Mouse (Mus musculus): Measurements from ENCODE around the gene Tbx21. TPM values are rescaled to one million over a fixed set of nuclear protein-coding genes. Genes with fewer than 3 reads are reported as not detected.

Tbx21 gene
- polyA plus RNA-seq, 1 experiment from 2014 or later: not detected

DNA sequence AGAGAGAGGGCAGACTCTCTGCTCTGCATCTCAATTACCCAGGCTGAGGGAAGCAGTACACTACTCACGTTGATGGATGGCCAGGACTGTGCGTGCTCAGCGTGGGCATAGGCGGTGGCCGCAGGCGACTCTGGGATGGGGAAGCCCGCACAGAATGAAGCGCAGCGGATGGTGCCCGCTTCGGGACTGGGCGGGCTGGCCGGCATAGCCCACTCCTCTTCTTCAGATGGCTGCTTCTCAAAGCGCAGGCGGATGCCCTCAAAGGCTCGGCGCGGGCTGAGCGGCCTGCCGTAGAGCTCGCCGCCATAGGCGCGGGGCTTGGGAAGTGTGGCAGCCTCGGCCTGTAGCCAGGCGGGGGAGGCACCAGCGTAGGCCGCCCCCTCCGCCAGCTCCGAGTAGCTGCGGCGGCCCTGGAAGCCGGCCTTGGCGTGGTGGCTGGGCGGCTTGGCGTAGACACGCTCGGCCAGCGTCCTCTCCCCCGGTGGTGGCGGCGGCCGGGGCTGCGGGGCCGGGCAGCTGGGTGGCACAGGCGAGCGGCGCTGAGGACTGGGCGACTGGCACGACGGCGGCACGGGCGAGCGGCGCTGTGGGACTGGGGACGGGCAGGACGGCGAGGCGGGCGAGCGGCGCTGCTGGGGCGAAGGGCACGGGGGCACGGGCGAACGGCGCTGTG is 23.6 kb upstream of the Tbx21 start:
- Histone ChIP-seq H3K36me3 (ENCODE audit: insufficient read depth, low read length) (0 out of 2 replicates have a peak, but pooled peaks cover 2% of the 10 kb centered on the region), H3K4me3 (replicated peaks; ENCODE audit: low read depth, low read length) (peak overlapping the region; percentile 27), H3K27ac (no peak overlapping the region), H3K4me1 (replicated peaks; ENCODE audit: insufficient read depth, low read length) (0 out of 2 replicates have a peak, but pooled peaks cover 3% of the 10 kb centered on the region), H3K4me2 (ENCODE audit: low read length) (peak overlapping the region; percentile 68), H3K27me3 (ENCODE audit: insufficient read depth, low read length) (no peaks in the 10 kb centered on the region), H3K9me3 (replicated peaks; ENCODE audit: low read length) (no peaks in the 10 kb centered on the region), H3K9ac (ENCODE audit: low read depth, low read length) (peak overlapping the region; percentile 49)
- whole genome bisulfite sequencing: 32% methylated on average over 65 of the region's 69 CpGs
- peak; percentile 45 for ATAC-seq (replicated peaks; ENCODE audit: low FRiP score, low read depth)
- no peak for TF ChIP-seq CTCF (IDR thresholded peaks at IDR 0.05; ENCODE audit: low read depth)
- peak; percentile 31 for DNase-seq (ENCODE audit: low spot score)

DNA sequence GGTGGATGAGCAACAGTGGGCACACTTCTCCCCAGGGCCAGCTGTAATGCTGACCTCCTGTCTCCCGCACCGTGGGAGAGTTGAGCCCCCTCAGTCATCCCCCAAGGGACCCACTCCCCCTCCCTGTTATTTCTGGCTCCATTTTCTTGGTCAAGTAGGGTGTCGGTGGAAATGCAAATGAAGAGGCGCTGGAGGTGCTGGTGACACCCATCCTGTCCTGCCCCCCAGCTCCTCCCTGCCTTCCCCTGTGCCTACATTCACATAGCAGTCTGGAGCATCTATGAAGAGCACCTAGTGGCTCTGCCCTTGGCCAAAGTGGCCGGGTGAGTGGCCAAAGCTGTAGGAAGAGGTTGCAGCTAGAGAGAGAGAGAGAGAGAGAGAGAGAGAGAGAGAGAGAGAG is 18.1 kb upstream of the Tbx21 start:
- TF ChIP-seq CTCF (IDR thresholded peaks at IDR 0.05; ENCODE audit: low read depth): no peak
- no peaks in the 10 kb centered on the region for H3K9me3 ChIP-seq (replicated peaks; ENCODE audit: low read length)
- no peak overlapping the region for H3K27ac ChIP-seq
- no peak overlapping the region for H3K4me2 ChIP-seq (ENCODE audit: low read length)
- DNase-seq (ENCODE audit: low spot score) (no peak), ATAC-seq (replicated peaks; ENCODE audit: low FRiP score, low read depth) (no peak)
- H3K9ac ChIP-seq (ENCODE audit: low read depth, low read length): no peak overlapping the region
- H3K4me3 ChIP-seq (replicated peaks; ENCODE audit: low read depth, low read length): no peak overlapping the region
- H3K36me3 ChIP-seq (ENCODE audit: insufficient read depth, low read length): no peaks in the 10 kb centered on the region
- H3K27me3 ChIP-seq (ENCODE audit: insufficient read depth, low read length): no peaks in the 10 kb centered on the region
- 40% methylated on average over 5 of the region's 5 CpGs for WGBS
- H3K4me1 ChIP-seq (replicated peaks; ENCODE audit: insufficient read depth, low read length): 0 out of 2 replicates have a peak, but pooled peaks cover 3% of the 10 kb centered on the region

DNA sequence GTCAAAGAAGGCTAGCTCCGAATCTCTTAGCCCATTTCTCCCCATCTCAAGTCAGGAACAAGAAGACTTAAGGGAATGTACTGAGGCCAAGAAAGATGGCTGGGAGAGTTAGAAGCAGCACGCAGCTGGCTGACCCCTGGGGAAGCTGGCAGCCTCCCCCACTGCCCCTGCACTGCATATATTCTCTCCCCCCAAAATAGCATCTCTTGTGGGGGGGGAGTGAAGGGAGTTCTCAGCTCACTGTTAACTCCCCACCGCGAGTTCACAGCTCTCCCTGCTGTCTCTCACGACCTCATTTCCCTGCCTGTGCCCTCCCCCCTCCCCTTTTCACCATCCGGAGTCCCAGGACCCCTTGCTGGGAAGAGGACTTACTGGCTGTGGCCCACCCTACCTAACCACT is 17.1 kb upstream of the Tbx21 start:
- ATAC-seq (replicated peaks; ENCODE audit: low FRiP score, low read depth) (no peak), DNase-seq (ENCODE audit: low spot score) (no peak)
- Histone ChIP-seq H3K4me3 (replicated peaks; ENCODE audit: low read depth, low read length) (no peak overlapping the region), H3K4me2 (ENCODE audit: low read length) (no peak overlapping the region), H3K9me3 (replicated peaks; ENCODE audit: low read length) (no peaks in the 10 kb centered on the region), H3K4me1 (replicated peaks; ENCODE audit: insufficient read depth, low read length) (0 out of 2 replicates have a peak, but pooled peaks cover 3% of the 10 kb centered on the region), H3K9ac (ENCODE audit: low read depth, low read length) (no peak overlapping the region), H3K27ac (no peak overlapping the region), H3K27me3 (ENCODE audit: insufficient read depth, low read length) (no peaks in the 10 kb centered on the region), H3K36me3 (ENCODE audit: insufficient read depth, low read length) (no peaks in the 10 kb centered on the region)
- no peak for TF ChIP-seq CTCF (IDR thresholded peaks at IDR 0.05; ENCODE audit: low read depth)
- 21% methylated on average over 6 of the region's 6 CpGs for WGBS

DNA sequence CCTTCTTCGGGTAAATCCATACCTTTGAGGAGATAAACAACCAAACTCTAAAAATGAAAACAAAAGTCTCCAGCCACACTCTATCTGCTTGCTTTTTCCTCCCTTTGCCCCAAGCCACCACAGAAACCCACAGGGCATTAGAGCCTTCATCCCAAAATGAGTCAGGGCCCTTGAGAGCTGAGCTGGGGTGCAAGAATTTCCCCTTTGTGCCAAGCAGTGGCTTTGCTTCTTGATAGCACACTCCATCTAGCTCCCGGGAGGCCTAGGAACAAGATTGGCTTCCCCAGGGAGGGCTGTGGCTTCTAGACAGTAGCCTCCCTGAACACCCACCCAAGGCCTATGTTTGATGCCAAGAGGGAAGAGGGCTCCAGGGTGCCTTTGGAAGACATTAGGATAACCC is 16.6 kb upstream of the Tbx21 start:
- DNase-seq (ENCODE audit: low spot score): no peak
- Histone ChIP-seq H3K27me3 (ENCODE audit: insufficient read depth, low read length) (no peaks in the 10 kb centered on the region), H3K36me3 (ENCODE audit: insufficient read depth, low read length) (no peaks in the 10 kb centered on the region), H3K9ac (ENCODE audit: low read depth, low read length) (no peak overlapping the region), H3K4me2 (ENCODE audit: low read length) (no peak overlapping the region), H3K4me3 (replicated peaks; ENCODE audit: low read depth, low read length) (no peak overlapping the region), H3K4me1 (replicated peaks; ENCODE audit: insufficient read depth, low read length) (0 out of 2 replicates have a peak, but pooled peaks cover 3% of the 10 kb centered on the region), H3K27ac (no peak overlapping the region), H3K9me3 (replicated peaks; ENCODE audit: low read length) (no peaks in the 10 kb centered on the region)
- 75% methylated on average over 2 of the region's 2 CpGs for WGBS
- ATAC-seq (replicated peaks; ENCODE audit: low FRiP score, low read depth): no peak
- TF ChIP-seq CTCF (IDR thresholded peaks at IDR 0.05; ENCODE audit: low read depth): no peak

DNA sequence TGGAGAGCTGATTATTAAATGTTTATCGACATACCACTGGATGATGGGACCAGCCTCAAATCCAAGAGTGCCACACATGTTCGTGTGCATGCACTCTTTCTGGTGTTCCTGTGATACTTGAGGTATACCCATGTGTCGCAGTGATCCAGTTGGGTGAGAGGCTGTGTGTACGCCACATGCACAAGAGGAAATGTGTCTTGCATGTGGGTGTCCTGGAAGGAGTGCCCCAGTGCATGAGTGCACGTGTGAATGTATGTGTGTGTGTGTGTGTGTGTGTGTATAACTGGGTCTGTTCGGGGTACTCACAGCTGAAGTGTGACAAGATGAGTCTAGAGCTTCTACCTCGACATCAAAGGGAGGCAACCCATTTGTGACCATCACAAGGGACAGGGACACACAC is 15.2 kb upstream of the Tbx21 start:
- Histone ChIP-seq H3K4me2 (ENCODE audit: low read length) (no peak overlapping the region), H3K4me3 (replicated peaks; ENCODE audit: low read depth, low read length) (no peak overlapping the region), H3K9ac (ENCODE audit: low read depth, low read length) (no peak overlapping the region), H3K36me3 (ENCODE audit: insufficient read depth, low read length) (no peaks in the 10 kb centered on the region), H3K27me3 (ENCODE audit: insufficient read depth, low read length) (no peaks in the 10 kb centered on the region), H3K9me3 (replicated peaks; ENCODE audit: low read length) (no peaks in the 10 kb centered on the region), H3K27ac (no peak overlapping the region), H3K4me1 (replicated peaks; ENCODE audit: insufficient read depth, low read length) (0 out of 2 replicates have a peak, but pooled peaks cover 3% of the 10 kb centered on the region)
- WGBS: 75% methylated on average over 7 of the region's 7 CpGs
- DNase-seq (ENCODE audit: low spot score) (no peak), ATAC-seq (replicated peaks; ENCODE audit: low FRiP score, low read depth) (no peak)
- no peak for TF ChIP-seq CTCF (IDR thresholded peaks at IDR 0.05; ENCODE audit: low read depth)

DNA sequence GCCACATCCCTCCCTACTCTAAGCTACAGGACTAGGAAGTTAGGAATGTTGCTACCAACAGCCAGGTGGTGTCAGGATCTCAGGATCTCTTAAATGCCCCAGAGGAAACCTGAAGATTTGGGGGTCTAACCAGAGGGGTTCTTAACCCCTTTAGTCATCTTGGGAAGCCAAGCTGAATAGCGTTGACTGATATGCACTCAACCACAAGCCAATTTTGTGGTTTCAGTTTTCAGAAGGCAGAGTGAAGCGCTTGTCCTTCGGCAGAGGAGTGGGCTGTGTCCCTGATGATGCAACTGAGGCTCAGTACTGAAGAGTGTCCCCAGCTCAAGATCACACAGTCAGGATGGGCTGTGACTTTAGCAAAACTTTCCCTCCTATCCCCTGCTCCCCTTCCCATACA is 13.8 kb upstream of the Tbx21 start:
- H3K27ac ChIP-seq: no peak overlapping the region
- no peak overlapping the region for H3K4me2 ChIP-seq (ENCODE audit: low read length)
- TF ChIP-seq CTCF (IDR thresholded peaks at IDR 0.05; ENCODE audit: low read depth): no peak
- WGBS: 76% methylated on average over 3 of the region's 3 CpGs
- H3K4me3 ChIP-seq (replicated peaks; ENCODE audit: low read depth, low read length): no peak overlapping the region
- H3K36me3 ChIP-seq (ENCODE audit: insufficient read depth, low read length): no peaks in the 10 kb centered on the region
- no peak overlapping the region for H3K9ac ChIP-seq (ENCODE audit: low read depth, low read length)
- no peak for ATAC-seq (replicated peaks; ENCODE audit: low FRiP score, low read depth)
- no peaks in the 10 kb centered on the region for H3K9me3 ChIP-seq (replicated peaks; ENCODE audit: low read length)
- H3K4me1 ChIP-seq (replicated peaks; ENCODE audit: insufficient read depth, low read length): no peaks in the 10 kb centered on the region
- no peaks in the 10 kb centered on the region for H3K27me3 ChIP-seq (ENCODE audit: insufficient read depth, low read length)
- no peak for DNase-seq (ENCODE audit: low spot score)

All from kidney, postnatal 0 days (tissue).